In genomic region chr17:27152976-27153723, GRCm38 (mm10) we compare ENCODE assay signal across 10 mouse cellular contexts. TPM values are rescaled to one million over a fixed set of nuclear protein-coding genes. Genes with fewer than 3 reads are reported as not detected.
DNase-seq lines count a peak whose midpoint lies in the region; ATAC-seq lines count a peak whose summit lies in the region.
"Had no signal": no experiment of that assay in that cellular context is flagged by ENCODE, and none has a peak within 500 bp of the region (broad histone marks: within the 10 kb centered on the region; RNA-seq: fewer than 3 reads in every experiment).

No protein-coding gene starts in this region.

- H3K9me3 ChIP-seq in kidney, embryonic 15.5 days (replicated peaks) = no peaks in the 10 kb centered on the region
- H3K9me3 ChIP-seq in kidney, embryonic 14.5 days (ENCODE audit: control insufficient read depth, low read length) = no peaks in the 10 kb centered on the region
- H3K9me3 ChIP-seq: embryonic facial prominence, embryonic 12.5 days had no signal

- ATAC-seq in kidney, embryonic 15.5 days (replicated peaks; ENCODE audit: low FRiP score) = 0 out of 2 replicates have a peak, but pooled peaks have one; percentile 45
- peak; percentile 65 for ATAC-seq in erythroblast, adult 5-6 weeks (replicated peaks; ENCODE audit: low FRiP score, poor library complexity, severe bottlenecking)
- ATAC-seq in kidney, embryonic 14.5 days (ENCODE audit: low FRiP score, low TSS enrichment) = no peak
- ATAC-seq: activated CD4-positive, CD25-positive, alpha-beta regulatory T cell, adult 4 months; midbrain, embryonic 16.5 days had no signal

- no peak overlapping the region for H3K4me3 ChIP-seq in kidney, embryonic 15.5 days (replicated peaks)
- H3K4me3 ChIP-seq in kidney, embryonic 14.5 days (ENCODE audit: low read length) = no peak overlapping the region
- H3K4me3 ChIP-seq: embryonic facial prominence, embryonic 12.5 days had no signal

- WGBS in kidney, embryonic 15.5 days = 38% methylated on average over 8 of the region's 8 CpGs
- 43% methylated on average over 8 of the region's 8 CpGs for WGBS in kidney, embryonic 14.5 days

- peaks cover 21% of the 10 kb centered on the region for H3K27me3 ChIP-seq in kidney, embryonic 15.5 days
- no peaks in the 10 kb centered on the region for H3K27me3 ChIP-seq in kidney, embryonic 14.5 days (ENCODE audit: control insufficient read depth, insufficient read depth, low read length)
- H3K27me3 ChIP-seq: embryonic facial prominence, embryonic 12.5 days had no signal

- H3K9ac ChIP-seq in kidney, embryonic 15.5 days = no peak overlapping the region
- H3K9ac ChIP-seq in kidney, embryonic 14.5 days (ENCODE audit: low read depth, low read length) = no peak overlapping the region
- H3K9ac ChIP-seq: embryonic facial prominence, embryonic 12.5 days had no signal

- H3K36me3 ChIP-seq in kidney, embryonic 15.5 days = no peaks in the 10 kb centered on the region
- no peaks in the 10 kb centered on the region for H3K36me3 ChIP-seq in kidney, embryonic 14.5 days (ENCODE audit: control insufficient read depth, insufficient read depth, low read length)
- H3K36me3 ChIP-seq: embryonic facial prominence, embryonic 12.5 days had no signal

- peaks cover 36% of the 10 kb centered on the region for H3K4me1 ChIP-seq in kidney, embryonic 15.5 days
- peaks cover 7% of the 10 kb centered on the region; the same call in 1 of the 2 replicates for H3K4me1 ChIP-seq in kidney, embryonic 14.5 days (ENCODE audit: control insufficient read depth, insufficient read depth, low read length)

- no peak overlapping the region for H3K4me2 ChIP-seq in kidney, embryonic 15.5 days
- no peak overlapping the region for H3K4me2 ChIP-seq in kidney, embryonic 14.5 days (replicated peaks; ENCODE audit: low read depth, low read length)
- H3K4me2 ChIP-seq: embryonic facial prominence, embryonic 12.5 days had no signal

- no peak for DNase-seq in kidney, adult 9 months
- DNase-seq in adipocyte (ENCODE audit: low spot score) = peak; percentile 83
- DNase-seq in lung, postnatal 36 days = peak; percentile 38
- no peak for DNase-seq in adrenal gland, postnatal 4 days (ENCODE audit: low spot score in 2 of 2)

- H3K27ac ChIP-seq in kidney, embryonic 15.5 days = no peak overlapping the region
- no peak overlapping the region for H3K27ac ChIP-seq in kidney, embryonic 14.5 days (ENCODE audit: low read depth, low read length)
- H3K27ac ChIP-seq: embryonic facial prominence, embryonic 12.5 days had no signal

RNA-seq across cellular contexts. Expression of gene Ip6k3, which starts 14.4 kb away (rescaled TPM):
- 0.10 and 0.27 TPM in 2 replicates for polyA plus RNA-seq in kidney, embryonic 15.5 days (2015; fragmentation: Nextera tagmentation; extraction: Ambion mirVana)
- not detected in 2 replicates for total RNA-seq in erythroblast, adult 5-6 weeks (2015; ENCODE audit: low replicate concordance)
- not detected in 2 replicates for total RNA-seq in erythroblast, adult 5-6 weeks (2017; ENCODE audit: low replicate concordance)
- 0.12 TPM in 1 of 2 replicates, not detected in the other for polyA plus RNA-seq in kidney, embryonic 14.5 days (2014; fragmentation: Nextera tagmentation; extraction: Ambion mirVana)
- 1 to 10 TPM; 1.1 to 2.3 TPM for total RNA-seq in adrenal gland, postnatal 4 days (2021)
- polyA plus RNA-seq: activated CD4-positive, CD25-positive, alpha-beta regulatory T cell, adult 4 months had no signal

RNA-seq across cellular contexts. Expression of gene Uqcc2, which starts 19.4 kb away (rescaled TPM):
- polyA plus RNA-seq in kidney, embryonic 15.5 days (2015; fragmentation: Nextera tagmentation; extraction: Ambion mirVana) = 297 and 300 TPM in 2 replicates
- 37.1 and 39.7 TPM in 2 replicates for total RNA-seq in erythroblast, adult 5-6 weeks (2015; ENCODE audit: low replicate concordance)
- 19.8 and 25.6 TPM in 2 replicates for total RNA-seq in erythroblast, adult 5-6 weeks (2017; ENCODE audit: low replicate concordance)
- 293 and 406 TPM in 2 replicates for polyA plus RNA-seq in kidney, embryonic 14.5 days (2014; fragmentation: Nextera tagmentation; extraction: Ambion mirVana)
- total RNA-seq in adrenal gland, postnatal 4 days (2021) = 100 to 1,000 TPM; 128 to 138 TPM

RNA-seq across cellular contexts. Expression of gene Lemd2, which starts 51.1 kb away (rescaled TPM):
- polyA plus RNA-seq in kidney, embryonic 15.5 days (2015; fragmentation: Nextera tagmentation; extraction: Ambion mirVana) = 13.3 and 16.7 TPM in 2 replicates
- total RNA-seq in erythroblast, adult 5-6 weeks (2015; ENCODE audit: low replicate concordance) = 2.7 and 5.4 TPM in 2 replicates
- 12.9 and 13.5 TPM in 2 replicates for total RNA-seq in erythroblast, adult 5-6 weeks (2017; ENCODE audit: low replicate concordance)
- polyA plus RNA-seq in kidney, embryonic 14.5 days (2014; fragmentation: Nextera tagmentation; extraction: Ambion mirVana) = 14.5 and 15.6 TPM in 2 replicates
- total RNA-seq in adrenal gland, postnatal 4 days (2021) = 10 to 100 TPM; 69.1 to 73.3 TPM

Comparison
In these comparisons a context has a peak if more than half of its experiments do, and no peak if none do; other contexts are left out.
1. DNase-seq: peak in adipocyte (single experiment) and lung, postnatal 36 days (single experiment); none in kidney, adult 9 months (single experiment) and adrenal gland, postnatal 4 days (0 of 2).
2. RNA of gene Lemd2, which starts 51.1 kb away (total RNA-seq): 69.1 to 73.3 TPM in adrenal gland, postnatal 4 days; 2.7 to 13.5 TPM in erythroblast, adult 5-6 weeks; every median in the first group is over 4 times any median in the second.